Mouse (Mus musculus) spleen, postnatal 36 days (tissue): Measurements from ENCODE around the gene Rab3b.
"Not testable (repeated sequence)": the region's sequence is repeated elsewhere in the genome, so short reads cannot be mapped to it uniquely, and the experiment has no call there.

ENCODE experiments used
- DNase-seq, 2 experiments: peaks; one replicate each; pipeline ENCODE4 v3.0.0; 2022; ENCODE audit warnings: low spot score in 2 of 2, mixed read lengths in 1 of 2

Gene Rab3b

DNA sequence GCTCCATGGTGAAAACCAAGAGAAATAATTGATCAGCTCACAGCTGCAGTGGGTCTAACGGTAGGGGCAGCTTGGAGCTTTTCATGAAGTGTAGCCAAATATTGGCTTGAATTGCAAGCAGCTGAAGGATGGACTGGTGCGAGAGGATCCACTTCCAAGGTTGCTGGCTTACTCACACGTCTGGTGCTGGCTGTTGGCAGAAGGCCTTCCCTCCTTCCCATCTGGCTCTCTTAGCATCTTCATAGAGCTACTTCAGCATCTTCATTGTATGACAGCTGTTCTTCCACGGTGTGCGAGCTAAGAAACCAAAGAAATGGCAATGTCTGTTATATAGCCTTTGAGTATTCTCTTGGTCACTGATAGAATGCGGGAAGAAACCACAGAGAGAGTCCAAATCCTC, 12.0 kb downstream of the Rab3b start:
- no peak for DNase-seq

DNA sequence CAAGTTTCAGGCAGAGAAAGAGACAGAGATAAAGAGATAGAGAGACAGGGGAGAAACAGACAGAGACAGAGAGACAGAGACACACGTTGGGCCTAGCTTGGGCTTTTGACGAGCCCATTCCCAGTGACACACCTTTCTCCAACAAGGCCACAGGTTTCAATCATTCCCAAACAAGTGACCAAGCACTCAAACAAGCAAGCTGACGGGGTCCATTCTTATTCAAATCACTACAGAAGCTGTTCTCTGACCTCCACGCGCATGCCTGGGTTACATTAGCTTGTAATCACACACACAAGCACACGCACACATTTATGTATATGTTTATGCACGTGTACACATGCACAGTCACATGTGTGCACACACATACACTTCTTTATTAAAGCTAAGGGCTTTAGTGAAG, 21.6 kb downstream of the Rab3b start:
- no peak for DNase-seq

- no peak for DNase-seq
Observed at GRCm38 (mm10) chr4:108902886-108903285, 24.0 kb downstream of the Rab3b start.

GRCm38 (mm10) chr4:108903346-108903745, 24.5 kb downstream of the Rab3b start:
- DNase-seq, result no peak

DNA sequence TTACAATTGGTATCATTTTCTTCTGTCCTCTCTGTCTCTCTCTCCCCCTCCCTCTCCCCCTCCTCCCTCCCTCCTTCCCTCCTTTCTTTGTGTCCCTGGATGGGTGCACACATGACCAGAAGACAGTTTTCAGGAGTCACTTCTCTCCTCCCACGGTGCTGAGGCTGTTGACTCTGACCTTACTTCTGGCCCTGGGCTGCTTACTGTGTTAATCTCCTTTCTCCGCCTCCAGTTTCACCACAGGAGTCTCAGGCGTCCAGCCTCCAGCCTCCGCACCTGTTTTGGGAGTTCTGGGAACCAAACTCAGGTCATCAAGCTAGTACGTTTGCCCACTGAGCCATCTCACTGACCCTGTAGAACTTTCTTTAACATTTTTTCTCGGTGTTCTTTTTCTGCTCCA, 25.2 kb downstream of the Rab3b start:
- DNase-seq, result no peak

DNA sequence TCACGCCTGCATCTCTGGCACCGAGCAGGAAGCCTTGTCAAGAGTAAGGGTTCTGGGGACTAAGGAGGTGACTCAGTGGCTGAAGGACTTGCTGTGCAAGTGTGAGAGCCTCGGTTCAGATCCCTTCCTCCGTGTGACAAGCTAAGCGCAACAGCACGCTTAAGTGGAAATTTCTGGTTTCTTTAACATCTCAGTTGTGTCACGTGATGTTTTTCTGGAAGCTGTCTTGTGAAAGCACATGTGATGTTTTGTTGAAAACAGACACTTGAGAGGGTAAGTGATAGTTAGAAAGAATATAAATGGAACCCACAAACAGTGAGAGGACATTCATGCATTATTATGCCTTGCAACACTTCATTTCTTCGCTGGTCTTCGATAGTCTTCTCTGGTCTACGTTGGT, 25.9 kb downstream of the Rab3b start:
- no peak for DNase-seq

DNA sequence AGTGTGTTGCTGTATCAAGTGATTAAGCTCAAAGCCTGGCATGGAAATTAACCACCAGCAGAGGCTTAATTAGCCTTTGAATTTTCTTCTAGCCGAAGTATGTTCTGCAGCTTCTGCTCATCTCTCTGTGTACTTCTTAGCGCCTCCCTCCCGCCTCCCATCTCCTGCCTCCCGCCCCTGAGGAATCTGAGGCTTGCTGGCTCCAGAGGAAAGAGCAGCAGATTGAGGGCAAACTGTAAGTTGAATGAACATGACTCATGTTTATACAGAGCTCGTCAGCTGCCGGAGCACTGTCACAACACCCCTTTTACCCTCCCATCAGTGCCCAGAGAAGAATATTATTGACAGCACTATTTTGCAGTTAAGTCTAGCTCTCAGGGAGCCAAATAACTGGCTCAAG, 27.0 kb downstream of the Rab3b start:
- DNase-seq, result no peak

DNA sequence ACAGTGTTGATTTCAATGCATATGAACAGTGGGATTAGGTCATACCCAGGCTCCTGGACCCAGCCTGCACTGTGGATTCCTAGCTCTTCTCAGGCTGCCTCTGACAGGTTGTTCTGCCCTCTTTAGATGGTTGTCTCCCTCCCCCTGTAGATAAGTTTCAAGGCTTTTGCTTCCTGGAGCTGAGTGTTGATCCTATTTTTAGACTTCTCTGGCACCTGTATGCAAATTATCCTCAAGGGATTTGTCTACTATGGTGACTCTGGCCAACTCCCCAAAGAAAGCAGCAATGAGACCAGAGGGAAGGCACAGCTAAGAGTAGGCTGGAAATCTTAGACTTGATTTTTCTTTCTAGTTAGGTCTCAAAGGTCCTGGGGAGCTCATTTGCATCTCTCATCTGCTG, 28.6 kb downstream of the Rab3b start:
- peak in 1 of 2 experiments; percentile 19 for DNase-seq

GRCm38 (mm10) chr4:108909872-108910425, 31.1 kb downstream of the Rab3b start:
- DNase-seq, result no peak

DNA sequence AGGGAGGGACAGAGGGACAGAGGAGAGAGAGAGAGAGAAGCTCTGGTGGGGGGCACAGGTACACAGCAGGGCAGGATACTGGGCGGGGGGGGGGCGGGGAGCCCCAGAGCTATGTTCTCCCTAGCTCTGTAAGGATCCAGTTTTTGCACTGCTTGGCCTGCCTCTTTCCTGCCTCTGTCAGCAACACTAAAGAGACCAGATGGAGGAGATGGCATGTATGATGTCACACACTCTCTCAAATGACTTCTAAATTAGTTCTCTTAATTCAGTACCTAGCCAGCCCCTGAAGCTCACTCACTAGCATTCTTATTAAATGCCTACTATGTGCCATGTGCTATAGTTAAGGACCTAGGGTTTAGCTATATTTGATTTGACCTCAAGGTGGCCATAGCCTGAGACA, 33.0 kb downstream of the Rab3b start:
- no peak for DNase-seq

DNA sequence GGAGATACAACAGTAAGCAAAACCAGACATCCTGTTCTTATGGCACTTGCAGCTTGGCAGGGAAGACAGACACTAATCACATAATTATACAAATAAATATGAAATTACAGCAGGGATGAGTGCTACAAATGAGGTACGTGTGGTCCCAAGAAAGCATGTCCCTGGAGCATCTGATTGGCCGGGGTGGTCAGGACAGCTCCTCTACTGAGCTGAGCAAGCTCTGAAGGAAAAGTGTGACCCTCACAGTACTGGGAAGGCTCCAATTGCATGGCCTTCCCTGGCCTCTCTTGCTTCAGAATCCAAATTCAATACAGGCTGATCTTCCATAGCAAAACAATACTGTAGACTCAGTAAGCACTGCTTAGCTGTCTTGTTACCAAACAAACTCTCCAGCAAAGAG, 34.3 kb downstream of the Rab3b start:
- no peak for DNase-seq

DNA sequence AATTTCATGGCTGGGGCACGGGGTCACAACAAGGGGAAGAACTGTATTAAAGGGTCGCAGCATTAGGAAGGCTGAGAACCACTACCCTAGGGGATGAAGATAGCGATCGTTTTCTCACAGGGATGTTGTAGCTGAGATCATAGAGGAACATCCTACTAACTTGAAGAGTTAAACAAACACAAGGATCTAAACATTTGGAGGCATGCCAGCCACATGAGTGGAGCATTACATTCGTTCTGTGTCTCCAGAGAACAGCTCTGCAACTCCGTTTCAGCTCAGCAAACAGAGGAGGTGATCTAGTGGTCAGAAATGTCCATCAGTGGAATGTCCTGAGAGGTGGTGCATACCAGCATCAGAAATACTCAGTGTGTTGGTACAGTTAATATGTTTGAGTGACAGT, 35.5 kb downstream of the Rab3b start:
- DNase-seq, result no peak

DNA sequence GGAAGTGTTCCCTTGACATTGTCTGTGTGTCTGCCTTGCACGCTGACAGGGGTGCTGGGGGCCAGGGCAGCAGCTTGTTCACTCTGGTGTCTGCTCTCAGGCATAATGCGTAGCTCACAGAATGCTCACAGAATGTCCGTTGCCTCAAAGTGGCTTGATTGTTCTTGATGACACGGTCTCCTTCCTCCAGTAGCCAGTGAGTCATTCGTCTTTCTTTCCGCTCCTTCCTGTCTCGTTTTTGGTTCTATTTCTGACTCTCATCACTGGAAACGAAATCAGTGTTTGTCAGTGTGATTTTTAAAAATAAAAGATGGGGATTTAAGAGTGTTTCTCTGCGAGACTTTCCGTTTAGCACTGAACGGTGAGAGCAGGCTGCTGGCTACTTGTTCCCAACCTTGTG, 36.2 kb downstream of the Rab3b start:
- no peak for DNase-seq

DNA sequence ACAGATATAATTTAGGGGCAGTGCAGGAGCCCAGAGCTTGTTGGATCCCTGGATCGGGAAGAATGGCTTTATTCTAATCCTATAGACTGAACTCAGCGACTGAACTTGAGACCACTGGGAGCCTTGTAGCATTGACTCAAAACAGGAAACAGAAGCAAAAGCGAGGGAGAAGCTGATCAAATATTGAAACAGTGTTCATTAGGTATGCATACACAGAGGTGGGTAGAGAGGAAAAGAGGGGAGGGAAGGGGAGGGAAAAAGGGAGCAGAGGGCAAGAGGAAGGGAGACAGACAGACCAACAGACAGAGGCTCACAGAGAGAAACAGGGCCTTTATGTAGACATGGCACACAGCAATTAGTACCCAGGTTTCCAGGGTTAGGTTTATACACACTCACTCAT, 38.8 kb downstream of the Rab3b start:
- DNase-seq, result no peak

DNA sequence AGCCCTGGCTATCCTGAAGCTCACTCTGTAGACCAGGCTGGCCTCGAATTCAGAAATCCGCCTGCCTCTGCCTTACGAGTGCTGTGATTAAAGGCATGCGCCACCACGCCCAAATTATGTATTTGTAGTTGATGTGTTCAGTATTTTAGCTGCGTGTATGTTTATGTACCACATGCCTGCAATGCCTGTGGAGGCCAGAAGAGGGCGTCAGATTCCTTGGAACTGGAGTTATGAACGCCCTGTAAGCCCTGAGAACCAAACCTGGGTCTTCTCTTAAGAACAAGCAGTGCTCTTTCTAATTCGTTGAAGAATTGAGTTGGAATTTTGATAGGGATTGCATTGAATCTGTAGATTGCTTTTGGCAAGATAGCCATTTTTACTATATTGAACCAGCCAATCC, 49.1 kb downstream of the Rab3b start:
- DNase-seq, result not testable (repeated sequence)

DNA sequence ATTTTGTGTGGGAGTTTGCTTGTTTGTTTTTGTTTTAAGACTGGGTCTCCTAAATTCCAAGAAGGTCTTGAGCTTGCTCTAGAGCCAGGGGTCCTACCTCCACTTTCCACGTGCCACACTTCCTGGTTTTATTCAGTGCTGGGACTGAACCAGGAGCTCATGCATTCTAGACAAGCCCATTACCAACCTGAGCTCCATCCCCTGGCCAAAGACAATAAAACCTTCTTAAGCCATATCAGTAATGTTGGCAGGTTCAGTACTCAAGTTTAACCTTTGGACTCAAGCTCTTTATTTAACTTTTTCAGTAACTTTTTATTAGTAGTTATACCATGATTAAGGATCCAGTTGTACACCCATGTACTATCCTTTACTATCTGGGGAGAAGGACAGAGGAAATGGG, 54.3 kb downstream of the Rab3b start:
- no peak for DNase-seq

DNA sequence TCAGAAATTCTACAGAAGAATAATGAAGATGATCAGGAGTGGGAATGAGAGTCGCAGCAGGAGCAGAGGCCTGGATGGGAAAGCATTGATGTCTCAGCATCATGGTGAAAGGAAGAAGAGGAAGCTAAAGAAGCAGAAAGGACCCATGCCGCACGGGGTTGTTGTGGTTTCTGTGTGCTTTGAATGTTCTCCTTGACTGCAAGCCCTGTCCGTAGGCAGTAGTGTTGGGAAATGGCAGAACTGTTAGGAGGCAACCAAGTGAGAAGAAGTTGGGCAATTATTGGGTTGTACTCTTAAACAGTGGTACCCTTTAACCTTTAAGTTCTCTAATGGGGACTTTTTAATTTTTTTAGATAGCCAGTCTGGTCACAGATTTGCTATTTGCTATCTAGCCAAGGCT, 56.0 kb downstream of the Rab3b start:
- DNase-seq, result no peak

GRCm38 (mm10) chr4:108937848-108938771, 59.2 kb downstream of the Rab3b start:
- DNase-seq, result no peak

- no peak for DNase-seq
Observed at GRCm38 (mm10) chr4:108940681-108941473, 62.0 kb downstream of the Rab3b start.

GRCm38 (mm10) chr4:108942171-108942570, 63.3 kb downstream of the Rab3b start:
- no peak for DNase-seq

DNA sequence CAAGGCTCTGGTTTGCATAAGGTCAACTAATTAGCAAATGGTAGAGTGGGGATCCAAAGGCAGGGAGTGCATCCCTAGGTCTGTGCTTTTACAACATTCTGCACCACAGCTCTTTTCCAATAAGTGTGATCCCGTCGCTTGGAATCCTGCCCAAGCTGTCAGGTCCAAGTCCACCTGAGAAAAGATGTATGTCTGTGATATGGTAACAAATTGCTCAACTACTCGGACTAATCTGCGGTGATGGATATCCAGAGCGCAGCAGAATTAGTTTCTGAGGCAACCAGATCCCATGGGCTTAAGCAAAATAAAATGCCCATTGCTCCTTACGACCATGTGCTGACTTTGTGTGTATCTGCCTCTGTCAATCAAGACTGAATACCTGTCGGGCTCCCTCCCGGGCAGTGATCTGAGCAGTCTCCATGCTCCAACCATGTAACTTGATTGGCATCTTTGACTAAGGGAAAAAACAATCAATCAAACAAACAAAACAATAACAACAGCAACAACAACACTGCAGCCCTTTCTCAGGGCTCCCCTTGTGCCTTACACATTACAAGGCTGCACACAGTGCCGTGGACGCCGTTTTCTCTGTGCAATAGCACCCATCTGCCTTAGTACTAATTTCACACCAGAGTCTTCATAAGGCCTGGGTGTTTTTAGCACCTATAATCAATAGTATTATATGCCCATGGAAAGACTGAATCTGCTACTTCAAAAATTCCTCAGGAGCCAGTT, 64.3 kb downstream of the Rab3b start:
- no peak for DNase-seq

- DNase-seq, result no peak
Observed at GRCm38 (mm10) chr4:108949168-108949567, 70.3 kb downstream of the Rab3b start.
